Mouse (Mus musculus): ENCODE measurements around the gene Pipox.
A peak's percentile ranks its signal among the peaks of the same experiment; 100 is the strongest.

Pipox gene

GRCm38 (mm10) chr11:77843906-77844200 is 50.0 kb downstream of the Pipox start:
- DNase-seq = no peak

- DNase-seq = no peak
These were observed 50.6 kb downstream of the Pipox start for GRCm38 (mm10) chr11:77843068-77843905.

- peak; percentile 90 for DNase-seq
These were observed 53.2 kb downstream of the Pipox start for GRCm38 (mm10) chr11:77840523-77841245.

DNA sequence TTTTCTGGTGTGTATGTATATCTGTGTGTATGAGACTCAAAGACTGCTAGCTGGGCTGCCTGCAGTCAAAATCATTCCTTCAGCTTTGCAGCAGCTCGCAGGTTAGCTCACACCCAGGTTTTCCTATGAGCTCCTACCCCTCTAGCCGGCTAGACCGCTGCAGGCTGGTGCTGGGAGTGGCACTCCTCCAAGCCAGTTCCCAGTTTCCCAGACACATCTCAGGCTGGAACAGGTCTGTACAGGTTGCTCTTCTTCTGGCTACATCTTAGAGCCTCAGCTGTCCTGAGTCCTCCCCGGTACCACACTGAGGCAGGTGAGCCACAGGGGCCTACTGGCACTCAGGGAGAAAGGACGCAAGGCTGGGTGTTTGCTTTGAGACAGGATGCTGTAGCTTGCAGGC is 56.0 kb downstream of the Pipox start:
- DNase-seq = no peak

DNA sequence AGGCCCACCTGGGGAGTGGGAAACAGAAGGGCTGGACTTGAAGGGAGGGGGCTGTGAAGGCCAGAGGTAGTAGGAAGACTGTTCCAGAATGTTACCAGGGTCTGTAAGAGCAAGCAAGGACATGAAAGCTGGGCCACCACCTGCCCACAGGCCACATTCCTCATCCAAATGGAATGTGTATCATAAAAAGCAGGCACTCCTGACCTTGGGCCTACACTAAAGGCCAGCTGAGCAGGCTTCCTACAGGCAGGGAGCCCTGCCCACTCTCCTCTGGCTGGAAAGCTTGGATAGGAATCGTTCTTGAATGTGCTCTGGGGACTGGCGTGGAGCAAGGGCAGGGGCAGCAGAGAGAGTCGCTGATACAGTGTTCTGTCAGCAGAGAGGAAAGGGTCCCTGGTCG is 57.1 kb downstream of the Pipox start:
- DNase-seq = no peak

DNA sequence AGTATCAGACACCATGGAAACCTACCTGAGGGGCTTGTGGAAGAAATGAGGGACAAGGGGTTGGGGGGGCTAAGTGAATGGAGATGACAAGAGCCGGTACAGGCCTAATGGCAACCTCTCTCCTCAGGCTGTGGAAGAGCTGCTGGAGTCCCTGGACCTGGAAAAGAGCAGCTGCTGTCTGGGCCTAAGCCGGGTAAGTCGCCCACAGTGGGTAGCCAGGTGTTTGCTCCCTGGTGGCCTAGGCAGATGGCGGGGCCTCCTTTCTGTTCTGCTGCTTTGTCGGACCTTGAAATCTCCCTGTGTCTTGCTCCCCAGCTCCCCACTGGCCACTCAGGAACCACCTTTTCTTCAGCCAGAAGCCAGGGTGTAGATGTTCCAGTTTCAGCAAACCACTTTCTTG is 57.6 kb downstream of the Pipox start:
- no peak for DNase-seq

DNA sequence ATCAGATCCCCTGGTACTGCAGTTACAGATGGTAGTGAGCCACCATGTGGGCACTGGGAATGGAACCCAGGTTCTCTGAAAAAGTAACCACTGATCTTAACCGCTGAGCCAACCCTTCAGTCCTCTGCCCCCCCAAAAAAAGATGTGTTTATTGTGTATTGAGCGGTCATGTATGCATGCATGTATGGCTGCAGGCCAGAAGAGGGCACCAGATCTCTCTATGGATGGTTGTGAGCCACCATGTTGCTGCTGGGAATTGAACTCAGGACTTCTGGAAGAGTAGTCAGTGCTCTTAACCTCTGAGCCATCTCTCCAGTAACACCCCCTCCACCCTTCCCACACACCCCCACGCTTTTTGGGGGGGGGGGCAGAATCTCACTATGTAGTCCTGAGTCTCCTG is 58.8 kb downstream of the Pipox start:
- no peak for DNase-seq

DNA sequence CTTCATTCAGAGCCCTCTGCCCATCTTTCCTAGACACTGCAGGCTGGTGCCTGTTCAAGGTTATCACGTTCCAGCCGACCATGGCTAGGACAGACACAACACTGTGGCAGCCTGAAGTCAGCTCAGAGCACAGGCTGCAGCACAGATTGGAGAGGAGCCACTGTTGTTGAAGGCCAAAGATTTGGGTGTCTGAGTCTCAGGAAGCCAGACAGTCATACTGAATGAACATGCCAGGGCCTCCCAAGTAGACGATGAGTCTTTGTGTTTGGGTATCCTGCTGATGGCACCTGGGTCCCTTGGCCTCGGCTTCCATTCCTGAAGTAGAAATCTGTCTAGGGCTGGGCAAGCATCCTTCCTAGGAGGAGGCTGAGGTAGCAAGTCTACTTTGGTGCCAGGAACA is 61.4 kb downstream of the Pipox start:
- DNase-seq = peak; percentile 43 to 50

DNA sequence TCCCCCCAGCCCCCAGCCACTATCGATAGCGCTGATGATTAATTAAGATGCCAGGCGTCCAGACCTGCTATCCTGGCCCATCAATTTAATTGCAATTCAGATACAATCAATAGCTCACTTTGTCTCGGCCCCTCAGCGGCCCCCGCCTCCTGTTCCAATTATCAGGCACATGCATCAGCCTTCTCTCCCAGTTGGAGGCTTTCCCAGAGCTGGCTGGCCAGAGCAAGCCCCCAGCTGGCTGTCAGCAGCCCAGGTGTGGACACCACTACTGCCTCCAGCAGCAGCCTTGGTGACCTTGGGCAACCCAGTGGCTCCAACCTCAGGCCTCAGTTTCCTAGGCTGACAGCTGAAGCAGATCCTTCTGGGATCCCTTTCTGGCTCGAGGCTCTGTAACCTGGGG is 63.0 kb downstream of the Pipox start:
- no peak for DNase-seq

Data from cerebellum, postnatal 25 days (tissue).